Mouse (Mus musculus) forebrain, embryonic 12.5 days (tissue): ENCODE results near the gene Acap2. TPM values are rescaled to one million over a fixed set of nuclear protein-coding genes. Genes with fewer than 3 reads are reported as not detected.

Experiments
- ATAC-seq: fragments of 200-750 bp; cut with Nextera tagmentation; 2 replicates; pipeline ENCODE4 v1.8.0; 2017; ENCODE audit warnings: moderate TSS enrichment; ENCODE audit not compliant: low FRiP score
- H3K27ac ChIP-seq: fragments of 300-500 bp; sonication (generic); 2 replicates; pipeline ENCODE4 v1.5.1; 2016; ENCODE audit warnings: mild to moderate bottlenecking
- H3K27me3 ChIP-seq: fragments of 300-500 bp; sonication (generic); 2 replicates; pipeline ENCODE4 v1.6.1; 2016; ENCODE audit warnings: mild to moderate bottlenecking
- H3K36me3 ChIP-seq: fragments of 300-500 bp; sonication (generic); replicated peaks from 2 replicates; pipeline ENCODE4 v1.6.1; 2016; ENCODE audit warnings: mild to moderate bottlenecking
- H3K4me1 ChIP-seq: fragments of 300-500 bp; sonication (generic); 2 replicates; pipeline ENCODE4 v1.6.1; 2016
- H3K4me2 ChIP-seq: fragments of 300-500 bp; sonication (generic); 2 replicates; pipeline ENCODE4 v1.6.1; 2016; ENCODE audit warnings: mild to moderate bottlenecking, moderate library complexity
- H3K4me3 ChIP-seq: fragments of 300-500 bp; sonication (generic); replicated peaks from 2 replicates; pipeline ENCODE4 v1.5.1; 2016; ENCODE audit warnings: mild to moderate bottlenecking
- H3K9ac ChIP-seq: fragments of 300-500 bp; sonication (generic); 2 replicates; pipeline ENCODE4 v1.6.1; 2016; ENCODE audit warnings: mild to moderate bottlenecking
- H3K9me3 ChIP-seq: fragments of 300-500 bp; sonication (generic); 2 replicates; pipeline ENCODE4 v1.6.1; 2016
- WGBS: fragments of 180-500 bp; shearing (Covaris S2); methylation state at CpG from one replicate; pipeline ENCODE4 v1.1.7; 2016; 5-methylcytosine and 5-hydroxymethylcytosine counted together
- polyA plus RNA-seq: library from polyadenylated mRNA; unstranded; fragments of >200 nt; fragmentation: Nextera tagmentation; extraction: Ambion mirVana; gene quantifications from 2 replicates; pipeline ENCODE4 v1.2.1, GENCODE M21; 2016

Gene Acap2
- polyA plus RNA-seq, 1 experiment from 2014 or later, result 26.6 TPM

- no peak for ATAC-seq
Observed at GRCm38 (mm10) chr16:31182576-31182975, 18.5 kb downstream of the Acap2 start.

GRCm38 (mm10) chr16:31180843-31181242, 20.2 kb downstream of the Acap2 start:
- Histone ChIP-seq H3K4me3 (no peak overlapping the region), H3K27me3 (no peaks in the 10 kb centered on the region), H3K9ac (no peak overlapping the region), H3K36me3 (no peaks in the 10 kb centered on the region), H3K4me2 (no peak overlapping the region), H3K27ac (no peak overlapping the region), H3K9me3 (no peaks in the 10 kb centered on the region), H3K4me1 (peaks cover 19% of the 10 kb centered on the region)
- no peak for ATAC-seq
- 85% methylated on average over 8 of the region's 8 CpGs for WGBS

More at GRCm38 (mm10) chr16:31182576-31182975, 18.5 kb downstream of the Acap2 start:
- Histone ChIP-seq H3K9ac (no peak overlapping the region), H3K9me3 (no peaks in the 10 kb centered on the region), H3K27me3 (no peaks in the 10 kb centered on the region), H3K4me2 (no peak overlapping the region), H3K4me1 (peaks cover 19% of the 10 kb centered on the region), H3K4me3 (no peak overlapping the region), H3K36me3 (no peaks in the 10 kb centered on the region), H3K27ac (no peak overlapping the region)
- WGBS, result 84% methylated on average over 9 of the region's 9 CpGs

- peaks cover 8% of the 10 kb centered on the region for H3K4me1 ChIP-seq
- ATAC-seq, result no peak
- H3K27ac ChIP-seq, result no peak overlapping the region
- H3K9ac ChIP-seq, result no peak overlapping the region
- no peak overlapping the region for H3K4me3 ChIP-seq
- no peaks in the 10 kb centered on the region for H3K36me3 ChIP-seq
- H3K9me3 ChIP-seq, result no peaks in the 10 kb centered on the region
- H3K4me2 ChIP-seq, result no peak overlapping the region
- no peaks in the 10 kb centered on the region for H3K27me3 ChIP-seq
- WGBS, result 78% methylated on average over 5 of the region's 5 CpGs
Observed at GRCm38 (mm10) chr16:31179384-31179783, 21.7 kb downstream of the Acap2 start.

- H3K36me3 ChIP-seq, result no peaks in the 10 kb centered on the region
- no peak for ATAC-seq
- no peaks in the 10 kb centered on the region for H3K9me3 ChIP-seq
- no peak overlapping the region for H3K27ac ChIP-seq
- 87% methylated on average over 9 of the region's 9 CpGs for WGBS
- H3K4me3 ChIP-seq, result no peak overlapping the region
- H3K9ac ChIP-seq, result no peak overlapping the region
- H3K4me2 ChIP-seq, result no peak overlapping the region
- H3K27me3 ChIP-seq, result no peaks in the 10 kb centered on the region
- no peaks in the 10 kb centered on the region for H3K4me1 ChIP-seq
Observed at GRCm38 (mm10) chr16:31174880-31175638, 26.0 kb downstream of the Acap2 start.

GRCm38 (mm10) chr16:31172229-31172628, 28.8 kb downstream of the Acap2 start:
- WGBS, result 90% methylated on average over 3 of the region's 3 CpGs
- Histone ChIP-seq H3K36me3 (no peaks in the 10 kb centered on the region), H3K27ac (no peak overlapping the region), H3K4me1 (peaks cover 10% of the 10 kb centered on the region), H3K27me3 (no peaks in the 10 kb centered on the region), H3K4me3 (no peak overlapping the region), H3K4me2 (no peak overlapping the region), H3K9ac (no peak overlapping the region), H3K9me3 (no peaks in the 10 kb centered on the region)
- ATAC-seq, result no peak

GRCm38 (mm10) chr16:31171418-31171817, 29.6 kb downstream of the Acap2 start:
- H3K9ac ChIP-seq, result no peak overlapping the region
- H3K9me3 ChIP-seq, result no peaks in the 10 kb centered on the region
- no peak overlapping the region for H3K4me3 ChIP-seq
- no peaks in the 10 kb centered on the region for H3K36me3 ChIP-seq
- H3K27ac ChIP-seq, result no peak overlapping the region
- H3K27me3 ChIP-seq, result no peaks in the 10 kb centered on the region
- peaks cover 16% of the 10 kb centered on the region for H3K4me1 ChIP-seq
- no peak for ATAC-seq
- H3K4me2 ChIP-seq, result no peak overlapping the region

GRCm38 (mm10) chr16:31170297-31170696, 30.7 kb downstream of the Acap2 start:
- WGBS, result 94% methylated on average over 8 of the region's 8 CpGs
- peaks cover 28% of the 10 kb centered on the region for H3K4me1 ChIP-seq
- no peaks in the 10 kb centered on the region for H3K36me3 ChIP-seq
- no peak for ATAC-seq
- no peak overlapping the region for H3K4me2 ChIP-seq
- H3K9ac ChIP-seq, result no peak overlapping the region
- H3K27ac ChIP-seq, result no peak overlapping the region
- H3K27me3 ChIP-seq, result no peaks in the 10 kb centered on the region
- no peak overlapping the region for H3K4me3 ChIP-seq
- no peaks in the 10 kb centered on the region for H3K9me3 ChIP-seq

- Histone ChIP-seq H3K4me3 (no peak overlapping the region), H3K9me3 (no peaks in the 10 kb centered on the region), H3K27ac (no peak overlapping the region), H3K36me3 (no peaks in the 10 kb centered on the region), H3K4me2 (no peak overlapping the region), H3K27me3 (no peaks in the 10 kb centered on the region), H3K9ac (no peak overlapping the region), H3K4me1 (peaks cover 31% of the 10 kb centered on the region)
- ATAC-seq, result no peak
Observed at GRCm38 (mm10) chr16:31169596-31169995, 31.4 kb downstream of the Acap2 start.

- Histone ChIP-seq H3K4me1 (peaks cover 31% of the 10 kb centered on the region), H3K36me3 (no peaks in the 10 kb centered on the region; the same call in 1 of the 2 replicates)
- WGBS, result 60% methylated on average over 7 of the region's 7 CpGs
Observed at GRCm38 (mm10) chr16:31167934-31168333, 33.1 kb downstream of the Acap2 start.

GRCm38 (mm10) chr16:31167017-31167887, 33.8 kb downstream of the Acap2 start:
- Histone ChIP-seq H3K27ac (0 out of 2 replicates have a peak overlapping the region, but pooled peaks have one; percentile 53), H3K4me3 (no peak overlapping the region), H3K9ac (no peak overlapping the region), H3K27me3 (no peaks in the 10 kb centered on the region), H3K9me3 (0 out of 2 replicates have a peak, but pooled peaks cover 4% of the 10 kb centered on the region), H3K4me1 (peaks cover 31% of the 10 kb centered on the region), H3K4me2 (peak overlapping the region; percentile 4; the same call in 1 of the 2 replicates), H3K36me3 (no peaks in the 10 kb centered on the region; the same call in 1 of the 2 replicates)
- peak; percentile 51; the same call in 1 of the 2 replicates for ATAC-seq
- WGBS, result 32% methylated on average over 10 of the region's 10 CpGs

More at GRCm38 (mm10) chr16:31167934-31168333, 33.1 kb downstream of the Acap2 start:
- H3K27me3 ChIP-seq, result no peaks in the 10 kb centered on the region
- no peak overlapping the region for H3K27ac ChIP-seq
- no peak overlapping the region for H3K9ac ChIP-seq
- H3K4me2 ChIP-seq, result 0 out of 2 replicates have a peak overlapping the region, but pooled peaks have one; percentile 4
- no peak; the same call in 1 of the 2 replicates for ATAC-seq
- H3K9me3 ChIP-seq, result 0 out of 2 replicates have a peak, but pooled peaks cover 2% of the 10 kb centered on the region
- H3K4me3 ChIP-seq, result no peak overlapping the region

- Histone ChIP-seq H3K4me1 (peaks cover 31% of the 10 kb centered on the region), H3K36me3 (no peaks in the 10 kb centered on the region; the same call in 1 of the 2 replicates), H3K9ac (no peak overlapping the region), H3K4me2 (no peak overlapping the region), H3K9me3 (0 out of 2 replicates have a peak, but pooled peaks cover 4% of the 10 kb centered on the region), H3K27me3 (no peaks in the 10 kb centered on the region), H3K4me3 (no peak overlapping the region), H3K27ac (no peak overlapping the region)
- 53% methylated on average over 4 of the region's 4 CpGs for WGBS
- ATAC-seq, result no peak
Observed at GRCm38 (mm10) chr16:31165907-31166306, 35.1 kb downstream of the Acap2 start.

- H3K9me3 ChIP-seq, result 0 out of 2 replicates have a peak, but pooled peaks cover 4% of the 10 kb centered on the region
- no peak overlapping the region for H3K4me3 ChIP-seq
- H3K36me3 ChIP-seq, result no peaks in the 10 kb centered on the region; the same call in 1 of the 2 replicates
- ATAC-seq, result no peak
- H3K4me2 ChIP-seq, result no peak overlapping the region
- H3K27ac ChIP-seq, result no peak overlapping the region
- no peaks in the 10 kb centered on the region for H3K27me3 ChIP-seq
- WGBS, result 79% methylated on average over 4 of the region's 4 CpGs
- H3K4me1 ChIP-seq, result peaks cover 31% of the 10 kb centered on the region
- H3K9ac ChIP-seq, result no peak overlapping the region
Observed at GRCm38 (mm10) chr16:31165467-31165866, 35.6 kb downstream of the Acap2 start.
